Mouse (Mus musculus): ENCODE results near the gene Dnm1. TPM values are rescaled to one million over a fixed set of nuclear protein-coding genes. Genes with fewer than 3 reads are reported as not detected.

Gene Dnm1
- polyA plus RNA-seq, 1 experiment from 2014 or later: 2.7 TPM

- Histone ChIP-seq H3K9me3 (replicated peaks; ENCODE audit: control insufficient read depth, low read length) (no peaks in the 10 kb centered on the region), H3K27ac (ENCODE audit: low read length) (no peak within 1 kb of the TSS), H3K4me1 (ENCODE audit: control insufficient read depth, insufficient read depth, low read length) (0 out of 2 replicates have a peak, but pooled peaks cover 3% of the 10 kb centered on the region), H3K9ac (ENCODE audit: low read length) (no peak within 1 kb of the TSS), H3K4me3 (ENCODE audit: low read length) (no peak within 1 kb of the TSS), H3K4me2 (ENCODE audit: low read depth, low read length) (no peak within 1 kb of the TSS), H3K36me3 (ENCODE audit: control insufficient read depth, insufficient read depth) (no peaks in the 10 kb centered on the region), H3K27me3 (ENCODE audit: control insufficient read depth, insufficient read depth, low read length) (0 out of 2 replicates have a peak, but pooled peaks cover 3% of the 10 kb centered on the region)
- 55% methylated on average over 5 of the region's 5 CpGs for WGBS
- ATAC-seq (replicated peaks; ENCODE audit: extremely low read depth, insufficient read depth, low FRiP score): no peak
Measured at GRCm38 (mm10) chr2:32387706-32388490, 34.8 kb upstream of the Dnm1 start, which contains the start of gene Lcn2. Lcn2 (minus strand) TSS chr2:32388252.

DNA sequence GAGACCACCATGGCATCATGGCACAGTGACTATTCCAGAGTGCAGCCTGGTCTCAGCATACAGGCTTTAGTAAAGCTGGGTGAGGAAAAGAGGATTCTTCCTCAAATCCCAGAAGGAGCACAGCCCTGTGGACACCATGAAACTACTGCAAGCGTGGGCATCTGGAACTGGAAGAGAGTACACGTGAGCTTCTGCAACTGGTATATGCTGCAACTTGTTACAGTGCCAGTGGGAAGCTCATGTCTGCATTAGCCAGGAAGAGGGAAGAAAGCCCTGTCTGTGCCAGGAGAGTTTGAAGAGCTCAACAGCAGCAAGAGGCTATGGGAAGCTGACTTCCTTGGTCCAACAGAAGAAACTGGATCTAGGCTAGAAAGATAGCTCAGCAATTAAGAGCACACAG is 29.6 kb upstream of the Dnm1 start:
- no peak for ATAC-seq (replicated peaks; ENCODE audit: extremely low read depth, insufficient read depth, low FRiP score)
- Histone ChIP-seq H3K9ac (ENCODE audit: low read length) (no peak overlapping the region; the same call in 1 of the 2 replicates), H3K9me3 (replicated peaks; ENCODE audit: control insufficient read depth, low read length) (no peaks in the 10 kb centered on the region), H3K4me3 (ENCODE audit: low read length) (no peak overlapping the region), H3K4me2 (ENCODE audit: low read depth, low read length) (no peak overlapping the region), H3K36me3 (ENCODE audit: control insufficient read depth, insufficient read depth) (peaks cover 14% of the 10 kb centered on the region), H3K4me1 (ENCODE audit: control insufficient read depth, insufficient read depth, low read length) (peaks cover 7% of the 10 kb centered on the region), H3K27me3 (ENCODE audit: control insufficient read depth, insufficient read depth, low read length) (0 out of 2 replicates have a peak, but pooled peaks cover 3% of the 10 kb centered on the region), H3K27ac (ENCODE audit: low read length) (no peak overlapping the region)
- WGBS: 83% methylated on average over 2 of the region's 2 CpGs

DNA sequence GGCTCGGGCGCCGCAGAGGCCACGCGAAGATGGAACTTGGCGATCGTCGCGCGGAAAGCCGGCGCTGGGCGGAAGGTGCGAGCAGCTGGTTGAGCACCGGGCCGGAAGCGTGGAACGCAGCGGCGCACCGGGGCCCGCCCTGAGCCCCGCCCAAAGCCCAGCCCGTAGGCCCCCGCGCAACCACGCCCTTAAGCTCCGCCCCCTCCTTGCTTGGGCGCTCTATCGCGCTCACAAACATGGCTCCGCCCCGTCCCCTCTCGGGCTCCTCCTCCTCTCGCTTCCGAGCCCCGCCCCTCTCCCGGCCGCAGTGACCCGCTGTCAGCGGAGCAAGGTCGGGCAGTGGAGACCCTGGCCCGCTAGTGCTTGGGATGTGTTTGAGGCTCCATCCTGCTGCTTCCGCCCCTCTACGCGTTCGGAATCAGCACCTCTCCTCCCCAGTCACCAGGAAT is 28.7 kb upstream of the Dnm1 start, which contains the start of gene 1110008P14Rik:
Gene 1110008P14Rik, minus strand, starts transcription at position 164 of the 449 bp plus-strand sequence.
- peak within 1 kb of the TSS; percentile 99 for H3K4me2 ChIP-seq (ENCODE audit: low read depth, low read length)
- H3K9ac ChIP-seq (ENCODE audit: low read length): peak within 1 kb of the TSS; percentile 79
- WGBS: under 1% methylated on average over 39 of the region's 47 CpGs
- peaks cover 7% of the 10 kb centered on the region for H3K4me1 ChIP-seq (ENCODE audit: control insufficient read depth, insufficient read depth, low read length)
- H3K36me3 ChIP-seq (ENCODE audit: control insufficient read depth, insufficient read depth): peaks cover 22% of the 10 kb centered on the region
- peak within 1 kb of the TSS; percentile 75 for H3K4me3 ChIP-seq (ENCODE audit: low read length)
- H3K27ac ChIP-seq (ENCODE audit: low read length): peak within 1 kb of the TSS; percentile 5
- H3K9me3 ChIP-seq (replicated peaks; ENCODE audit: control insufficient read depth, low read length): no peaks in the 10 kb centered on the region
- no peaks in the 10 kb centered on the region for H3K27me3 ChIP-seq (ENCODE audit: control insufficient read depth, insufficient read depth, low read length)
- peak; percentile 96 for ATAC-seq (replicated peaks; ENCODE audit: extremely low read depth, insufficient read depth, low FRiP score)

DNA sequence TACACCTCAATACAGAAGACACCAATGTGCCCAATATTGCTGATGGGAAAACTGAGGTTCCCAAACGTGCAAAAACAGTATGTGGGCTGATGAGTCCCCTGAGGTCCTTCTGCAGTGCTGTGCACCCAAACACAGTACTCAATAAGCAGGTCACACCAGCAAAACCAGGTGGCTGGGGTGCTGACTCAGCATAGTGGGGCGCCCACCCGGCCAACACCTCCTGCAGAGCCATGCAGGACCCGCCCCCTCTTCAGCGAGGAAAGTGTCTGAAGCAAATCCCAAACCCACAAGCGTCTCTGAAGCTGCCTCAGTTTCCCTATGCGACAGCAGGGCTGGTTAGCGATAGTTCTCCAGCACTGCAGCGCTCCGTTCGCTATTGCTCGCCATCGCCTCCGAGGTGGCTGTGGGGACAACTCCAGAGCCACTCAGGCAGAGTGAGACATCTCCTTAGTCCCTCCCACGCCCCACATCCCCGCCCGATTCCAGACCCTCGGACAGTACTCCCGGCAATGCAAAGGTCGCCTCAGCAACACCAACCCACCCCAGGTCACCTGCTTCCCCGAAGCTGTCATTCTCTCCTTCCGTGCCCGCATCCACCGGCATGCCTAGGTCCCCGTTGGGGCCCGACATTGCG is 28.1 kb upstream of the Dnm1 start:
- H3K4me3 ChIP-seq (ENCODE audit: low read length): peak overlapping the region; percentile 75
- H3K9ac ChIP-seq (ENCODE audit: low read length): peak overlapping the region; percentile 79
- under 1% methylated on average over 27 of the region's 27 CpGs for WGBS
- H3K4me2 ChIP-seq (ENCODE audit: low read depth, low read length): peak overlapping the region; percentile 99
- peaks cover 27% of the 10 kb centered on the region for H3K36me3 ChIP-seq (ENCODE audit: control insufficient read depth, insufficient read depth)
- no peaks in the 10 kb centered on the region for H3K9me3 ChIP-seq (replicated peaks; ENCODE audit: control insufficient read depth, low read length)
- peaks cover 7% of the 10 kb centered on the region for H3K4me1 ChIP-seq (ENCODE audit: control insufficient read depth, insufficient read depth, low read length)
- H3K27me3 ChIP-seq (ENCODE audit: control insufficient read depth, insufficient read depth, low read length): no peaks in the 10 kb centered on the region
- ATAC-seq (replicated peaks; ENCODE audit: extremely low read depth, insufficient read depth, low FRiP score): peak; percentile 55
- peak overlapping the region; percentile 5; the same call in 1 of the 2 replicates for H3K27ac ChIP-seq (ENCODE audit: low read length)

- Histone ChIP-seq H3K36me3 (ENCODE audit: control insufficient read depth, insufficient read depth) (peaks cover 30% of the 10 kb centered on the region), H3K9me3 (replicated peaks; ENCODE audit: control insufficient read depth, low read length) (no peaks in the 10 kb centered on the region), H3K27ac (ENCODE audit: low read length) (no peak overlapping the region), H3K9ac (ENCODE audit: low read length) (no peak overlapping the region), H3K4me2 (ENCODE audit: low read depth, low read length) (no peak overlapping the region), H3K4me3 (ENCODE audit: low read length) (no peak overlapping the region), H3K27me3 (ENCODE audit: control insufficient read depth, insufficient read depth, low read length) (no peaks in the 10 kb centered on the region), H3K4me1 (ENCODE audit: control insufficient read depth, insufficient read depth, low read length) (peaks cover 12% of the 10 kb centered on the region)
- no peak for ATAC-seq (replicated peaks; ENCODE audit: extremely low read depth, insufficient read depth, low FRiP score)
- 77% methylated on average over 7 of the region's 7 CpGs for WGBS
Measured at GRCm38 (mm10) chr2:32380001-32380500, 26.9 kb upstream of the Dnm1 start.

DNA sequence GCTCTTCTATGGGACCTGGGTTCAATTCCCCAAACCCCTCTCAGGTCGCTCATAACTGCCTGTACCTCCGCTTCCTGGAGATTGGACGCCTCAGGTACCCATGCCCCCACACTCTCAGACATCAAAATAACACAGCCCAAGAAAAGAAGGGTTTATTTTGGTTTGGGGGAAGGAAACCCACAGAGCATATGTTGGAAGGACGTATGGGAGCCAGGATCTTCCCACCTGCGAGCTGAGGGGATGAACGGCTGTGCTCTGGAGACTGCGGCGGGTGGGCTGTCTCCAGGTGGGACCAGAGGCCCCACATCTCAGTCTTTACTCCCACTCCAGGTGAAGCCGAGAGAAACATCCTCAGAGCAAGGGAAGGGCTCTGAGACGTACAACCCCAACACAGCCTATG is 23.8 kb upstream of the Dnm1 start:
- no peak overlapping the region for H3K27ac ChIP-seq (ENCODE audit: low read length)
- H3K36me3 ChIP-seq (ENCODE audit: control insufficient read depth, insufficient read depth): peaks cover 43% of the 10 kb centered on the region
- no peak overlapping the region for H3K4me3 ChIP-seq (ENCODE audit: low read length)
- H3K27me3 ChIP-seq (ENCODE audit: control insufficient read depth, insufficient read depth, low read length): no peaks in the 10 kb centered on the region
- H3K4me1 ChIP-seq (ENCODE audit: control insufficient read depth, insufficient read depth, low read length): peaks cover 9% of the 10 kb centered on the region
- no peak overlapping the region for H3K4me2 ChIP-seq (ENCODE audit: low read depth, low read length)
- H3K9me3 ChIP-seq (replicated peaks; ENCODE audit: control insufficient read depth, low read length): no peaks in the 10 kb centered on the region
- 90% methylated on average over 10 of the region's 10 CpGs for WGBS
- no peak overlapping the region for H3K9ac ChIP-seq (ENCODE audit: low read length)
- no peak for ATAC-seq (replicated peaks; ENCODE audit: extremely low read depth, insufficient read depth, low FRiP score)

GRCm38 (mm10) chr2:32375317-32375940 is 22.3 kb upstream of the Dnm1 start:
- no peak overlapping the region for H3K27ac ChIP-seq (ENCODE audit: low read length)

DNA sequence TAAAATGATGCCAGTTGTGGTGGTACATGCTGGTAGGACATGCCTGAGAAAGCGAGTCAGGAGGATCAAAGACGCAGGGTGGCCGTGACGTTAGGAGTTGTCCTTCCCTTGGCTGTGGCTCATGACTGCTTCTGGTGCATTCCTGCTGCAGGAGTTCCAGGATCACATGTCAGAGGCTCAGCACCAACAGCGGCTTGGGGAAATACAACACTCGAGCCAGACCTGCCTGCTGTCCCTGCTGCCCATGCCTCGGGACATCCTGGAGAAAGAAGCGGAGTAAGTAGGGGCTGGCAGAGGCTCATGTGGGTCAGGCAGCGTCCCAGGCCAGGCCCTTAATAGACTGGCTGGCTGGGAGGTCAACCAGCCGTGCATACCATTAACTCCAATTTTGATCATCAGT is 21.1 kb upstream of the Dnm1 start:
- Histone ChIP-seq H3K4me2 (ENCODE audit: low read depth, low read length) (no peak overlapping the region), H3K27me3 (ENCODE audit: control insufficient read depth, insufficient read depth, low read length) (no peaks in the 10 kb centered on the region), H3K36me3 (ENCODE audit: control insufficient read depth, insufficient read depth) (peaks cover 64% of the 10 kb centered on the region), H3K9me3 (replicated peaks; ENCODE audit: control insufficient read depth, low read length) (no peaks in the 10 kb centered on the region), H3K27ac (ENCODE audit: low read length) (no peak overlapping the region), H3K9ac (ENCODE audit: low read length) (no peak overlapping the region), H3K4me1 (ENCODE audit: control insufficient read depth, insufficient read depth, low read length) (peaks cover 5% of the 10 kb centered on the region), H3K4me3 (ENCODE audit: low read length) (no peak overlapping the region)
- ATAC-seq (replicated peaks; ENCODE audit: extremely low read depth, insufficient read depth, low FRiP score): no peak
- WGBS: 65% methylated on average over 10 of the region's 10 CpGs

More at GRCm38 (mm10) chr2:32375317-32375940, 22.3 kb upstream of the Dnm1 start:
- WGBS: 65% methylated on average over 13 of the region's 13 CpGs
- Histone ChIP-seq H3K4me3 (ENCODE audit: low read length) (no peak overlapping the region), H3K9ac (ENCODE audit: low read length) (no peak overlapping the region; the same call in 1 of the 2 replicates), H3K36me3 (ENCODE audit: control insufficient read depth, insufficient read depth) (peaks cover 58% of the 10 kb centered on the region), H3K9me3 (replicated peaks; ENCODE audit: control insufficient read depth, low read length) (no peaks in the 10 kb centered on the region), H3K27me3 (ENCODE audit: control insufficient read depth, insufficient read depth, low read length) (no peaks in the 10 kb centered on the region), H3K4me2 (ENCODE audit: low read depth, low read length) (no peak overlapping the region), H3K4me1 (ENCODE audit: control insufficient read depth, insufficient read depth, low read length) (peaks cover 5% of the 10 kb centered on the region)
- no peak for ATAC-seq (replicated peaks; ENCODE audit: extremely low read depth, insufficient read depth, low FRiP score)

Measured in heart, embryonic 16.5 days (tissue).